Mouse (Mus musculus) heart, adult 11 months (tissue): ENCODE data around the gene Gpatch1.

Experiments
- DNase-seq: peaks from one replicate; pipeline ENCODE4 v3.0.0; 2022

Gene Gpatch1

GRCm38 (mm10) chr7:35317729-35318609, at the start of gene Gpatch1:
Gene Gpatch1 (minus strand): TSS chr7:35318440.
- peak; percentile 98 for DNase-seq

- no peak for DNase-seq
Observed at GRCm38 (mm10) chr7:35365161-35365910, 47.1 kb upstream of the Gpatch1 start.

GRCm38 (mm10) chr7:35362868-35363267, 44.6 kb upstream of the Gpatch1 start:
- no peak for DNase-seq

- no peak for DNase-seq
Observed at GRCm38 (mm10) chr7:35362253-35362652, 44.0 kb upstream of the Gpatch1 start.

GRCm38 (mm10) chr7:35357621-35358020, 39.4 kb upstream of the Gpatch1 start:
- DNase-seq = no peak

GRCm38 (mm10) chr7:35355303-35355872, 37.1 kb upstream of the Gpatch1 start:
- DNase-seq = no peak

- DNase-seq = no peak
Observed at GRCm38 (mm10) chr7:35353306-35353705, 35.1 kb upstream of the Gpatch1 start.

- DNase-seq = no peak
Observed at GRCm38 (mm10) chr7:35351155-35351554, 32.9 kb upstream of the Gpatch1 start.

- DNase-seq = no peak
Observed at GRCm38 (mm10) chr7:35349886-35350684, 31.8 kb upstream of the Gpatch1 start.

- DNase-seq = no peak
Observed at GRCm38 (mm10) chr7:35349022-35349421, 30.8 kb upstream of the Gpatch1 start.

- peak; percentile 88 for DNase-seq
Observed at GRCm38 (mm10) chr7:35347918-35348700, 29.9 kb upstream of the Gpatch1 start.

- DNase-seq = peak; percentile 83
Observed at GRCm38 (mm10) chr7:35344785-35345330, 26.6 kb upstream of the Gpatch1 start.

- no peak for DNase-seq
Observed at GRCm38 (mm10) chr7:35342498-35342897, 24.3 kb upstream of the Gpatch1 start.

GRCm38 (mm10) chr7:35341282-35341681, 23.0 kb upstream of the Gpatch1 start:
- DNase-seq = no peak

GRCm38 (mm10) chr7:35340196-35340595, 22.0 kb upstream of the Gpatch1 start:
- no peak for DNase-seq

GRCm38 (mm10) chr7:35334527-35335452, 16.6 kb upstream of the Gpatch1 start:
- peak; percentile 93 for DNase-seq

GRCm38 (mm10) chr7:35333692-35334526, 15.7 kb upstream of the Gpatch1 start, which contains the start of gene Rhpn2:
Gene Rhpn2 (plus strand): TSS chr7:35334170.
- DNase-seq = peak; percentile 100

- DNase-seq = no peak
Observed at GRCm38 (mm10) chr7:35333231-35333651, 15.0 kb upstream of the Gpatch1 start.

GRCm38 (mm10) chr7:35331590-35331989, 13.3 kb upstream of the Gpatch1 start:
- DNase-seq = no peak
